Mouse (Mus musculus): ENCODE measurements around the gene Cald1.

GRCm38 (mm10) chr6:34754448-34754847 lies 156.1 kb downstream of the Cald1 start:
- TF ChIP-seq CTCF (IDR thresholded peaks at IDR 0.05; ENCODE audit: low read depth) = peak; percentile 86
- TF ChIP-seq EP300 (optimal IDR thresholded peaks at IDR 0.05) = no peak
